Mouse (Mus musculus) adrenal gland, adult (tissue): ENCODE measurements at regions not wholly inside any gene's neighbourhood (a gene's known extent, or its start where the extent isn't known, plus 50 kb on each side); places are given as distances from the start of the nearest gene placed in this dataset.
"Not testable (repeated sequence)": the region's sequence is repeated elsewhere in the genome, so short reads cannot be mapped to it uniquely, and the experiment has no call there.

Experiments
- DNase-seq, 2 experiments: peaks; one replicate each; pipeline ENCODE4 v3.0.0; 2022 to 2023; ENCODE audit warnings: low spot score in 1 of 2; ENCODE audit not compliant: inconsistent age in 2 of 2

DNA sequence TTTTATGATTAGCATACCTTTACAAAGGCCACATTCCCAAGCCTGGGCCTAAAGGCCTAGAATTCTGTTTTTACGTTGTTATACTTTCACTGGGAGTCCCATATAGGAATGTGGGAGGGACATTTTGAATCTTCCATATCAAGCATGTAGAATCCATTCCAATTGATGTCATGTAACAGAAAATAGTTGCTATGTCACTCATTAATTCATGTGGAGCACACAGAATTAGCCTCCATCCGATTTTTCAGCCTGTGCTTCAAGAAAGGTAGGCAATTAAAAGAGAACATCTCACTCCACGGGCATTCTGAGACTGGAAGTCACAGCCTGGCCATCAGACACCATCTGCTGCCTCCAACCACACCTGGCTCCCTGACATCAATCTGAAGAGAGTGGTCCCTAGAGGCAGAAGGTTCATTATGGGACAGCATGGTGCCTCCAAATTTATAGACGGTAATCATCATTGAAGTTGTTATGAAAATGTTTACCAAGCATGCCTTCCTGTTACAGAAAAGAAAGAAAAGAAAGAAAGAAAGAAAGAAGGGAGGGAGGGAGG, 436.9 kb upstream of the Sphkap start:
- no peak for DNase-seq

DNA sequence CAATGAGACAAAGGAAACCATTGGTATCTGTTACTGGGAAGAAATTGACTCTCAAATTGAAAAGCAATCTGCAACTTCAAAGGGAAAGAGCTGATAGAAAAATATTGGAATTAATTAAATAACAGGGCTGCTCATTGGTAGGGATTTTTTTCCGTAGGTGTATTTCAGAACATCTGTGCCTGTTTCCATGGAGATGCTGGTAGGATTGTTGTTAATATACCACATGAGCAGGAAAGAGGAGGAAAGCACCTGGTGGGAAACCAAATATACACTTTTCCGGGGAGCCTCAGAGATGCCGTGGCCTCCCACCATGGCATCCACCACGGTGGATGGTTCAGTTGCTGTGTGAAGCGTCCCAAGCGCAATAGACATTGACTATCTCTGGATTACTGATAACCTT, 428.0 kb upstream of the Sphkap start:
- DNase-seq = no peak

DNA sequence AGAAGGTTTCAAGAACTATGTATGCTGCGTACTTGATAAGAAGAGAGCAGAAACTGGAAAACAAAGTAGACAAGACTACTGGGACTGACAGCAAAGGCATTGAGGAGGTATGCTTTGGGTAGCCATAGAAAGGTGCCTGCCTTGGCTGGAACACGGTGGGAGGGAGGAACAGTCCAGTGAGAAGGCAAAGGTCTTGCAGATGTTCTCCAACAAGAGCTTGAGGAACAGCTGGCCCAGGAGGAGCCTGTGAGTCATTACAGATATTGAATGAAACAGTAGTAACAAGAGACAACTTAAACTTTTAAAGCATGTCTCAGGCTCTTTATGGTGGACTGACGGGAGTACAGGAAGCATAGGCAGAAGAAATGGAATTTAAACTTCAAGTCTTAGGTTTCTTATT, 424.9 kb upstream of the Sphkap start:
- DNase-seq = no peak

DNA sequence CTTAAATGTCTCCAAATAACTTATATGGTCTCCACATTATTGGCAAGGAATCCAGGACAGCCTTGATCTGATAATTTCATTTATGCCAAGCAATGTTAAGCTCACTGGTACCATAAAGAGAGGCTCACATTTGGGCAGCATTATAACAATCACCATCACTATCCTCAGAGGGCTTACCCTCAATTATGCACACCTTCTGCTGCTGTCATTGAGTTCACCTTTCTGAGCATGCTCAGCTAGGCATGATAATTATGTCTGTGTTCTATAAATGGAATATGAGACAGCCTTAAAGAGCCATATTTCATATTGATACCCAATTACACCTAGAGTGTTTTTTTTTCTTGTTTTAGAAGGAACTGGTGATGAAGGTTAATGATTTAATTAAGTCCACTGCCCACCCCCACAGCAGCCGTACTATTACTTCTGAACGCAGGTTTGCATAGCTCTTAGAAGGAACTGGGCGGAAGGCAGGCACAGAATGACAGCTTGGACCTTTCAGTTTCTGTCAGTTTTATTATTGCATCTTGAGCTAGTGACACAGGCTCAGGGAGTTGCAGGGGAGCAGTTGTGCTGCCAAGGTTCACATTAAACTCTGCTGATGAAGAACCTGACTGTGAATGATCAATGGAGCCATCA, 424.0 kb upstream of the Sphkap start:
- no peak for DNase-seq

DNA sequence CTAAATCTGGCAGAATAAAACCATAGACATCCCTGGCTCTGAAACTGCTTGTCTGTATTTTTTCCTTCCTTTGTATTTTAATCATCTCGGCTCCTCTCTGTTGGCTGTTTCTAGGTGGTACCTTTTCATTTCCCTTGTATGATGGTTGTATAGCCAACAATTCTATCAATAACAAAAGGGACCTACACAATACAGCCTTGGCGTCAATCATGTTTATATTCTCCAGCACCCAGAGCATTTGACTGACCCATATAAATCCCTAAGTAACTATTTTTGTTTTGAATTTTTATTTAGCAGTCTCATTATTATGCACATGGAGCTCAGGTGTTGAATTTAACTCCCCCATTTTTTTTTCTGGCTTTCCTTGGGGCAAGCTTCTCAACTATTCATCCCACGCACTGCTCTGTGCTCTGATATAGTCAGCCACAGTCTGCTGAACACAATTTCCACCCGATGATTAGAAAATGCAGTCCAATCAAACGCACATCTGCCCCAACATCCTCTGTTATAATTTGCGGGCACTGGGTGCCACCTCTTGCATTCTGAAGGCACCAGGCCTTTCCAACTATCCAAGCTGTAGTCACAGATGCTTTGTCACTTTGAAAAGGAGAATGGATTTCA, 422.1 kb upstream of the Sphkap start:
- DNase-seq = no peak

DNA sequence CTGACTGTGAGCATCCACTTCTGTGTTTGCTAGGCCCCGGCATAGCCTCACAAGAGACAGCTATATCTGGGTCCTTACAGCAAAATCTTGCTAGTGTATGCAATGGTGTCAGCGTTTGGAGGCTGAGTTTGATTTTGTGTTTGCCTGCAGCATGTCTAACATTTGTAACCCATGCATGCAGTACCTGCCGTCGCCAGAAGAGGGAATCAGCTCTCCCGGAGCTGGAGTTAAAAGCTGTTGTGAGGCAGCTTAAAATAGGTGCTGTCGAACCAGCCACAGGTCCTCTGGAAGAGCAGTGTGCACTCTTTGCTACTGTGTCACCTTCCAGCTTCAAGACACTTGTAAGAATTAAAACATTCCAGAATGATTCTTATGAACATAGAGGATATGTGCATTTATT, 403.2 kb upstream of the Sphkap start:
- DNase-seq = not testable (repeated sequence)

DNA sequence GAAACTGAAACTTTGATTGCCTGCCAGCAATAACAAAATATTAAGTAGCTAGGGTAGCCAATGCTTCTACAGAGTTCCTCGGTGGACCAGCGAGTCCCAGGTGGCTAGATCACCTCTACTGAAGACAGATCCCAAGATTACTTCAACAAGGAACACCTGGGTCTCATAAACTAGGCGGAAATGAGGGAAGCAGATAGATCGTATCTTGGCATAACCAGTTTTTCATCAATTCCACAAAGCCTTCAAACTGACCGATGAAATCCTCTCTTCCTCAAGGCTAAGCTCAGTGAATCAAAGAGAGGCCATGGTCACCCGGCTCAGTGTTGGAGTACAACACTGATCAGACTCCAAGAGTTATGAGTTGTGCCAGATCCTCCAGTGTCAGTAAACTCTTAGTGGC, 400.4 kb upstream of the Sphkap start:
- DNase-seq = peak; percentile 31 to 84

DNA sequence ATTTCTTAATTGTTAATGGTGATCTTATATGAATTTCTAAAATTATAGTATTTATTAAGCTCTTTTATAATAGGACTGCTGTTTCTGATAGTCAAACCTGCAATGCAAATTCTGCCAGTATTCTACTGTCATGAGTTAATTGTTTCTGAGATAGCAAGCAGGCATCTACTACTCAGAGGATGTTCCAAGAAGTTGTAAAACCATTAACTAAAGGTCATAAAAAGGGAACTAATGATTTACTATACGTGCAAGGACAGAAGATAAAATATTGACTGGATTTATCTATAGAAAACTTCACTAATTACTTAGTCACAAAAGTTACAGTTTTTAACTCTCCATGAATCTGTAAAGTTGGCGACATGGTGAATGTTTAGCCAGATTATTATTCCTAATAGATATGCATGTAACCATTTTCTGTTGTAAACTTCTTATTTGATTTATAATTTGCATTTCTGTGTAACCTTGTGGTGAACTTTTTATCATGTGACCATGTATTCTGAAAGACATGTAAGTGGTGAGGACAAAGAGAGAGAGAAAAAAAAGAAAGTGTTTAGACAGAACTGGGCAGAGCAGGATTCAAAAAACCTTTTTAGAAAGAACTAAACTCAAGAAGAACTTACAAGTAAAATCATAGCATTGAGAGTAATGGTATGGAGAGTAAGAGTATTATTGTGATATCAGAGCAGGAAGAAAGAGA, 395.5 kb upstream of the Sphkap start:
- no peak for DNase-seq

DNA sequence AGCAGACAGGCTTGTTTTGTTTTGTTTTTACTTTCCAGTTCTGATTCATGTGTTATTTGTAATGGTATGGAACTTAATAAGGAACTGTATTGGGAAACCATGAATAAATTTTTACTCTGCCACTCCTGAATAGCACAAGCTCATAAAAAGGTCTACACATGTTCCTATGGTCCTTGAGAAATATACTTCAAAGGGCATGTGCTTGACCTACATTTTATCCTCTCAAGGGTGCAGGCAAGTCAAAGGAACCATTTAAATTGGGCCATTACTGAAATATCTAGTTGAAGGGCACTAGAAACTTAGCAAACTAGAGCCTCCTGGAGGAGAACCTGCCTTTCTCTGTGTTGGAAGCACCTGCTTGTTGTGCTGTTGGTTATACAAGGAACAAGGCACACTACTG, 393.8 kb upstream of the Sphkap start:
- DNase-seq = peak in 1 of 2 experiments; percentile 47

DNA sequence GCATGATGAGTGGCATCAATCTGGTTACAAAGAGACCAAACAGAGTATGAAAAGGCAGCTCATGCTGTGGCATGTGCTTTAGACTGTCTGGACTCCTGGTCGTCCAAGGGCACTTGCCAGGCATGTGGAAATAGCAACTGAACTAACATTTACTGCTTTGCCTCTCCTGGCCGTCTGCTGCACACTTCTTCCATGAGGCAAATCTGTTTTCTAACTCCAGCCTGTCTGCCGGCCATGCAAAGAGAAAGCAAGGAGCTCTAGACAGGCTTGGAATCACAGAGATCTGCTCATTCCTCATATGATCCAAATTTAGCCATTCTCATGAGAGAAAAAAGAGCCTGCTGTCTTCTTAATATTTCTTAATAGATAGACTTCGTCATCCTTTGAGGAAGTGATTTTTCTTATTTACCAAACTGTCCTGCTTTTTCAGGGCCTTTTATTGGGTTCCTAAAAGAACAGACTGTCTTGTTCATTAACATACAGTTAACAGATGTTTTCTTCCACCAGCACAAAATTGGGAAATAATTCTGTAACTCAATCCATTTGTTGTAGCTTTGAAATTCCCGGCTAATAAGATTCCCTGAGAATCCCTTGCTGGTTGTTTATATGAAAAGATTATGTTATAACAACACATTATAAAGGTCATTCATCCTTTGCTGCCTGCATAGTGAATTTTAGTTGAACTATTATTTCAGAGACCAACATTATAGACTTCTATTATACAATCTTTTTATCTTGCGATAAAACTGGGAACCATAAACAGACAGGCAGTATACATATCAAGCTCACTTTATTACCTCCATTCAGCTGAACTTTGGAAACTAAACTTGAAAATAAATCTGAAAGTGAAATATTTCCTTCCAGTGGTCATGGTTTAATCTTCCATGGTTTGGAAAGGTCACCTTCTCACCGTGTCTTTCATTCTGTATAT, 389.2 kb upstream of the Sphkap start:
- peak in 1 of 2 experiments; percentile 36 for DNase-seq

DNA sequence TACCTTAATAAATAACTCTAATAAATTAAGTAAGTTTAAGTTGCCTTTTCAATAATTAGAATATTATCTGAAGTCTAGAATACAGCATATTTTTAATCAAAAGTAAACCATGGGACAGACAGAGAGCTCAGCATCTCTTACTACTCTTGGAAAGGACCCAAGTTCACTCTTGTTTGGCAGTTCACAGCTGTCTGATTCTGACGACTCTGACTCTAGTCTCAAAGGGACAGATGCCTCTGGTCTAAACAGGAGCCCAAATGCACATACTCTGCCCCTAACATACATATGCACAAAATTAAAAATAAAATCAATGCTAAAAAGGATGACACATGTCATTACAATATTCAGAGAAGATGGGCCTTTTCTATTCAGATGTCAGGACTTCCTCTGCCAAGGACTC, 369.2 kb upstream of the Sphkap start:
- no peak for DNase-seq

DNA sequence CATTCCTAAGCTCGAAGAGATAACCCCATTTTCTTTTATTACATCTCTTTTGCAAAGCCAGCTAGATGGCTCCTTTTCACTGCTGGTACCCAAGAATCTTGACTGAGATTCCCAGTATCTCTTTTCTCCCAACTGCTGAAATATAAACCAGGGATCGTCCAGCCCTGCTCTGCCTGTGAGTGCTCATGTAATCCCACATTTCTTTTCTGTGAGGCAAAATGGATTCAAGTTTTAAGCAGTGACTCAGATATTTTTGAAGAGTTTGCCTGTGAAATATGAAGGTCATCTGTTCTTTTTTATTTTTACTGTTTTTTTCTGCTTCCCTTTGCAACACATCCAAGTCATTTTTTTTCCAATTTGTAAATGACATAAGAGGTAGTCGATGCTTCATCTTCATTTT, 363.2 kb upstream of the Sphkap start:
- DNase-seq = peak; percentile 9 to 64

DNA sequence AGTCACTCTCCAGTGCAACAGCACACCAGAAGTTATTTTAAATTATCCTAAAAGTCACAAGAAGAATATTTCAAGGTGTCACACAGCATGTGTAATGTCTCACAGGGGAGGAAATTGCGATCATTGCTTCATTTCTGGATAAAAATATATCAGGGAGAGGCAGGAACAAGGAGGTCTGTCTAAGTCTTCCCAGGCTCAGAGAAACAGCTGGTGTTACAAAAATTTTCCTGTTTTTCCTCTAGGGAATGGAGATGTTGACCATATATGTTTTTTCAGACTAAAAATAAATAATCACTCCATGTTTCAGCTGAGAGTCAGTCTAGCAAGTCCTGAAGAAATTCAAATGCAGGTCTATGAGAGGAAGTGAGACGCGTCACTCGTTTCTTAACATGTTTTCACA, 353.5 kb upstream of the Sphkap start:
- DNase-seq = no peak

DNA sequence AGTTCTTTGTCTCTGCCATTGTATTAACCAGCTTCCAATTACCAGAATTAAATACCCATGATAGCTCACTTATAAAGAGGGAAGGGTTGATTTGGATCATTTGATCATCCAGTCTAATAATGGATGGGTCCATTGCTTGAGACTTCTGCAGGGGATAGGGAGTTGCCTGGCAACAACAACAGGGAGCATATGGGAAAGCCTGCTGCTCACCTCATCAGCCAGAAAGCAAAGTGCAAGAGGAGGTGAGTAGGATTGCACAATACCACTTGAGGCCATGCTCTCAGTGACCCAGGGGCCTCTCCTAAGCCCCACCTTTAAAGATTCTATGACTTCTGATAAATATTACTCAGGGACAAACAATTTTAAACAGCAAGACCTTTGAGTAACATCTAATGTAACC, 348.9 kb upstream of the Sphkap start:
- DNase-seq = no peak

DNA sequence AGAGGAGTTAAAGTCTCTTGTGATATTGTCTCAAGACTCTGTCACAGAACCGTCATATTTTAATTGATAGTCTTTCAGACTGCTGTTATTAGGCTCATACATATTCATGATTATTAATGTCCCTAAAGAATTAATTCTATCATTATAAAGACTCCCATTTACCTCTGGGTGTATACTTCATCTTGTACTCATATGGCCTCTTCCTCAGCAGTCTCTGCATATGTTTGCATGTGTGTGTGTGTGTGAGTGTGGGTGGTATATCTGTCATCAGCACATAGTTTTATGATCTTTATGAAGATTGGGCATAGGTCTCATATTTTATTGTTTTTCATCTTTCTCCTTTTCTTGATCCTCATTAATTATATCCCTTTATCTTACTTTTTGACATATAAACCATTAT, 347.3 kb upstream of the Sphkap start:
- no peak for DNase-seq

DNA sequence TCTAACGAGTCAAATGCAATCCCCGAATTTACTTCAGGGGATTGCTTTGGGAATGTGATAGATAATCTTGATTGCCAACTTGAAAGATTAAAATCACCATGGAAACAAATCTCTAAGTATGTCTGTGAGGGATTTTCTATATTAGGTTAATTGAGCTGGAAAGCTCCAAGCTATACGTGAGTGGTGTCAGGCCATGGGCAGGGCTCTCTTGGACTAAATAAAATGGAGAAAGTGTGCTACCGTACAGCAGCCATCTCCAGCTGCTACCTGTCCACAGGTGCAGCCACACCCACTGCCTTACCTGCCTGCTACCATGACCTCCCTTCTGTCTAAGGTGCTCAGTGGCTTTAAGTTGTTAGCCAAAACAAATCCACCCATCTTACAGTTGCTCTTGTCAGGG, 345.0 kb upstream of the Sphkap start:
- DNase-seq = no peak

DNA sequence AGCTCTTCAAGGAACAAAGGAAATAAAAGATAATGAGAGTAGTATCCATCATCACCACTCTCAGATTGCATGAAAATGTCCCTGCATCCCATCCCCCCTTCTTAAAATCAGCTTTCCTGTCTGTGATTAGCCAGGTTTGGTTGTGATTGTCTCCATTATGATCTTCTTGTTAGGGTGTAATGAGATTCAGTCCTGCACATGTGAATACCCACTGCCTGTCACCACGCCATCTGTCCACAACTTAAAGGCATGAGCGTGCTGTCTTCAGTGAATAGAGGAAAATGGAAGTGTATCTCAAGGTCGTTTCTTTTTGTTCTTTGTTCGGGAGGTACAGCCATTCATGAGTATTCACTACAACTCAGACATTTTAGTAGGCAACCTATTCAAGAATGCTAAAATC, 341.0 kb upstream of the Sphkap start:
- DNase-seq = no peak

DNA sequence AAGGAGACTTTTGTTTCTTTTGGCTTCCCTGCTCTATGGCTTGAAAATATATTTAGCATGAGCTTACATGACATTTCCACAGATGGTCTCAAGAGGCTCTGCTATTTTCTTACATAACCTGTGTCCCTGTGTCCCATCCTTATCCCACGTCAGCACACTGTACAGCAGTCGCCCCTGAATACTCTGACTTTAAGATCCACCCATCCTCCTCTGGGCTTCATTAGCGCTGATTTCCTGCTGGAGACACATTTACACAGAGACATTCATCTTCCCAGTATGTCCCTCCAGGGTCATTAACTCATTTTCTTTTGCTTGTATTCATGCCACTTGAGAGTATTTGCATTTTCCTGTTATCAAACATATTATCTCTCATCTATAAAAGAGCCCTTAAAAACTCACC, 340.1 kb upstream of the Sphkap start:
- DNase-seq = no peak

DNA sequence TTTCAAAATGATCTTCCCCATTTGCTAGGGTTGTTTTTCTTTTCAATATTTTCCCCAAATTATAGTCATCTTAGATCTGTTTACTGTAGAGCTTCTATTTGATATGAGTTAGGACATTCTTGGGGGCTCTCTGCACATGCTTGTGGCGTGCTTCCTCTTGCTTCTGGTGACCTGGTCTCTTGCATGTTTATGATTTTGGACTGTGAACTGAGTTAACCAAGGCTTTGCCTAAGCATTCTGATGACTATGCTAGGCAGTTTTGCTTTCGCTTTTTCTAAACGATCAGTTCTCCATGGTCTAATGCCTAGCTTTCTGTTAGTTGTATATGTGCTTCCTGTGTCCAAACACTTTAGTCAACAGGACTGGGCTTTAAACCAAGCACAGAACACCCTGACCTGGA, 339.4 kb upstream of the Sphkap start:
- DNase-seq = peak in 1 of 2 experiments; percentile 35

DNA sequence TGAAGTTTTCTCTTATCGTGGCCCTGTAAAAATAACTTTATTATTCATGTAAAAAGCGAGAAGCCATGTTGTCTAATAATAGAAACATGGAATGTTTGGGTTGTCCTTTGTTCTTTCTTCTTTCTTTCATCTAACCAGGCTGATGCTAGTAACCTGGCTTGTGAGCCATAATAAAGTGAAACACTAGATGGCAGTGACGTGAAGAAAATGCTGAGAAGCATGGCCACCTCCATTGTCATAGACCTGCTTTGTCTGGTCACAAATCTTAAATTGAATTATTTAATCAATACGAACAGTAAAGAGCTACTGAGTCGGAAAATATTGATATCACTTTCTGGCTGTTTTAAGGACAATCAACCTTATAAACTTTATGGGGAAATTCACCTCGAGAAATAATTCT, 338.0 kb upstream of the Sphkap start:
- peak; percentile 22 to 86 for DNase-seq

DNA sequence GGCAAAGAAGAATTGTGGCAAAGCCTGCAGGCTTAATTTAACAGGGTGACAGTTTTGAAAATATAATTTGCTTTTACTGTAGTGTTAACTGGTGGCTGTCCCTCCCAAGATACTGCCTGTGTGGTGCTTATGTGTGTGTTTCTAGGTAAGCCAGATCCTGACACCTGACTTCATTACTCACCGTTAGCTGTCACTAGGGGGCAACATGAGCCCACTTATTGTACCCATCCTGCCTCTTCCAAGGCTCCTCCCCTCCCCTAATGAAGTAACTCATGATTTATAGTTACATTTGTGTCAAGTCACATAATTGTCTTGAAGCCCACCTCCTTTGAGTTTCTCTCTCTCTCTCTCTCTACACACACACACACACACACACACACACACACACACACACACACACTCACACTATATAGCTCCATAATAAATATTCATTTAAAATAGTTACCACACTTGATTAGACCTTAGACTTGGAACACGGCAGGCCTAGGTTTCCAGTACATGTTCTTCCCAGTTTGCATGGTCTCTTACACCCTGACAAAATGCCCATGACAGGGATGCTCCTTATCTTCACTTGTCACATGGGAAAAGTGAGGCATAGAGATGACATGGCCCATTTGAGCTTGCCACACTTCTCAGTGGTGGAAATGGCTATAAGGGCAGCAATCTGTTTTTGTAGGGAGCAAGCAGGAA, 328.6 kb upstream of the Sphkap start:
- DNase-seq = peak; percentile 8 to 65
